Mouse (Mus musculus) liver, embryonic 14.5 days (tissue): ENCODE measurements at regions not wholly inside any gene's neighbourhood (a gene's known extent, or its start where the extent isn't known, plus 50 kb on each side); places are given as distances from the start of the nearest gene placed in this dataset.
A peak's percentile ranks its signal among the peaks of the same experiment; 100 is the strongest.

ENCODE experiments used
- ATAC-seq: fragments of 200-750 bp; cut with Nextera tagmentation; 2 replicates; pipeline ENCODE4 v1.8.0; 2017; ENCODE audit warnings: moderate number of reproducible peaks, mild to moderate bottlenecking, moderate library complexity; ENCODE audit not compliant: insufficient read depth
- DNase-seq, 3 experiments: peaks; one replicate each; pipeline ENCODE4 v3.0.0-alpha.2; 2012 to 2013; ENCODE audit warnings: low read depth in 3 of 3, low spot score in 3 of 3
- H3K27ac ChIP-seq: fragments of 300-500 bp; sonication (generic); 2 replicates; pipeline ENCODE4 v1.5.1; 2014; ENCODE audit warnings: moderate library complexity, mild to moderate bottlenecking, control low read depth, inconsistent platforms
- H3K27me3 ChIP-seq: fragments of 300-500 bp; sonication (generic); 2 replicates; pipeline ENCODE4 v1.6.1; 2014; ENCODE audit warnings: mild to moderate bottlenecking, low read length, moderate library complexity; ENCODE audit not compliant: control insufficient read depth, insufficient read depth
- H3K36me3 ChIP-seq: fragments of 300-500 bp; sonication (generic); replicated peaks from 2 replicates; pipeline ENCODE4 v1.6.1; 2014; ENCODE audit warnings: low read depth; ENCODE audit not compliant: control insufficient read depth, insufficient read depth
- H3K4me1 ChIP-seq, 2 experiments: fragments of 200-500 bp in 1 of 2; fragments of 300-500 bp in 1 of 2; sonication (generic) in 1 of 2; replicated peaks; 2 replicates each; pipeline ENCODE4 v1.6.1; 2012 to 2014; ENCODE audit warnings: antibody characterized with exemption in 1 of 2, inconsistent platforms in 1 of 2, low read length in 1 of 2; ENCODE audit not compliant: control insufficient read depth in 2 of 2, insufficient read depth in 2 of 2
- H3K4me2 ChIP-seq: fragments of 300-500 bp; sonication (generic); 2 replicates; pipeline ENCODE4 v1.6.1; 2014; ENCODE audit warnings: low read depth, mild to moderate bottlenecking, control low read depth, moderate library complexity
- H3K4me3 ChIP-seq, 2 experiments: fragments of 200-500 bp in 1 of 2; fragments of 300-500 bp in 1 of 2; sonication (generic) in 1 of 2; 2 replicates each; pipeline ENCODE4 v1.5.1; 2012 to 2014; ENCODE audit warnings: low read depth in 2 of 2, low read length in 2 of 2, mild to moderate bottlenecking in 2 of 2, control low read depth in 1 of 2, inconsistent platforms in 1 of 2, moderate library complexity in 1 of 2; ENCODE audit not compliant: insufficient read depth in 1 of 2
- H3K9ac ChIP-seq: fragments of 300-500 bp; sonication (generic); replicated peaks from 2 replicates; pipeline ENCODE4 v1.6.1; 2014; ENCODE audit warnings: mild to moderate bottlenecking, control low read depth, moderate library complexity
- H3K9me3 ChIP-seq: fragments of 300-500 bp; sonication (generic); 2 replicates; pipeline ENCODE4 v1.6.1; 2016; ENCODE audit warnings: low read length, mixed read lengths; ENCODE audit not compliant: control insufficient read depth
- CTCF ChIP-seq: IDR thresholded peaks from 2 replicates; pipeline ENCODE4 v1.5.1; 2016; ENCODE audit warnings: antibody characterized with exemption, low read depth, control low read depth
- EP300 ChIP-seq: IDR thresholded peaks from 2 replicates; pipeline ENCODE4 v1.6.1; 2016; ENCODE audit warnings: antibody characterized with exemption, low read depth
- WGBS: fragments of 180-500 bp; shearing (Covaris S2); extraction: QIAGEN DNeasy Blood & Tissue Kit; methylation state at CpG from one replicate; pipeline ENCODE4 v1.1.7; 2014; ENCODE audit not compliant: insufficient replicate concordance; 5-methylcytosine and 5-hydroxymethylcytosine counted together

DNA sequence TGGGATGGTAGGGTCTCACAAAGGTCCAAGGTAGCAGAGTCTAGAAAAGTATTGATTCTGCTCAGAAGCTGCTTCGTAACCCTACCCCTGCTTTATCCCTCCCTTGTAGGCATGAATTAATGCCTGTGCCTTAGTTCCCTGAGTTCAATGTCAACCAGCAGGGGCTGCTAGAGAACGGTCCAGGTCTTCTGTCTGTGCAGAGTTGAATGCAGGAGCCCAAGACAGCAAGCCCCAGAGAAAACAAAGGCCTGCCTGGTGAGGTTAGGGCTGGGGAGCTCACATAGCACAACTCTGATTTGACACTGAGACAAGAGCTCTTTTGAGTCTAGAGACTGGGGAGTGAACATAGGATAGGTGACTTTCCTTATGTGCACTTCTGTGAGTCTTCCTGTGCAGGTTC, 56.6 kb downstream of the Olig3 start:
- H3K27me3 ChIP-seq, result no peaks in the 10 kb centered on the region
- ATAC-seq, result no peak
- H3K27ac ChIP-seq, result no peak overlapping the region
- no peak for DNase-seq
- H3K9ac ChIP-seq, result no peak overlapping the region
- no peak overlapping the region for H3K4me2 ChIP-seq
- WGBS, result 36% methylated on average over 2 of the region's 2 CpGs
- no peak overlapping the region for H3K4me3 ChIP-seq
- H3K9me3 ChIP-seq, result no peaks in the 10 kb centered on the region
- H3K36me3 ChIP-seq, result no peaks in the 10 kb centered on the region
- TF ChIP-seq EP300, result no peak
- peak; percentile 37 for TF ChIP-seq CTCF
- H3K4me1 ChIP-seq, result no peaks in the 10 kb centered on the region

DNA sequence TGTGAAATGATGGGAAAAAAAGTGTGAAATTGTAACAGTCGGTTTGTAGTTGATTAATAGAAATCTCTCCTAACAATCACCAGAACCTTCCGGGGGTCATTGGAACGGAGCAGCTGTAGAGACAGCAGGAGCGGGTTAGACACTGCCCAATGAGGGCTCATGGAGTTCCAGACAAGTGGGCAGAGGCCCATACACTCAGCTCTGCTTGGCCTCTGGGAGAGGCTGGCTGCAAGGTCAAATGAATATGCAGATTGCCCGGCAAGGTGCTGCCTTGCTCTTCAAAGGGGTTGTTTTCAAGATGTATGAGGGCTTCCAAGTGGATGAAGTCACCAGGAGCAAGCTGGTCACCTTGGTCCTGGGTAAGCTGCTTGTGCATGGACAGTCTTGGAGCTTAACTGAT, 57.6 kb downstream of the Olig3 start:
- Histone ChIP-seq H3K4me2 (no peak overlapping the region), H3K9ac (no peak overlapping the region), H3K9me3 (no peaks in the 10 kb centered on the region), H3K36me3 (no peaks in the 10 kb centered on the region), H3K4me1 (no peaks in the 10 kb centered on the region), H3K27me3 (no peaks in the 10 kb centered on the region), H3K27ac (no peak overlapping the region), H3K4me3 (no peak overlapping the region)
- ATAC-seq (no peak), DNase-seq (no peak)
- 49% methylated on average over 5 of the region's 5 CpGs for WGBS
- TF ChIP-seq EP300 (no peak), CTCF (no peak)

DNA sequence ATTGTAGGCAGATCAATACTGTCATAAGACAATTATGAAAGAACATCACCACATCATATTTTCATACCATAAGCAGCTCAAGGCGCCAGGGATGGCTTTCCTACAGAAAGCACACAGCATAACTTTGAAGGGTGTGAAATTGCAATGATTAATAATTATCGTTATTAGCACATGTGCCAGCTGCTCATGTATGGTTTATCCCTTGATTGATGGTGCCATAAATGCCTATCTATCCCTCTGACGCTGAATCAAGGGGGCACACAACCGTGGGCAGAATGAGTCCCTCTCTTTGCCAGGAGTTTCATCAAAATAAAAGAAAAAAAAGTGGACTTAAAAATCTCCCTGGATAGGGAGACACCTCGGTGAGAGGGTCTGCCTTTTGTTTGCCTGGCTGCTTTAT, 58.5 kb downstream of the Olig3 start:
- Histone ChIP-seq H3K4me2 (no peak overlapping the region), H3K36me3 (no peaks in the 10 kb centered on the region), H3K27me3 (no peaks in the 10 kb centered on the region), H3K9me3 (no peaks in the 10 kb centered on the region), H3K4me1 (no peaks in the 10 kb centered on the region), H3K4me3 (no peak overlapping the region), H3K9ac (no peak overlapping the region), H3K27ac (no peak overlapping the region)
- DNase-seq (no peak), ATAC-seq (no peak)
- no peak for TF ChIP-seq CTCF
- TF ChIP-seq EP300, result no peak
- WGBS, result 35% methylated on average over 5 of the region's 5 CpGs

DNA sequence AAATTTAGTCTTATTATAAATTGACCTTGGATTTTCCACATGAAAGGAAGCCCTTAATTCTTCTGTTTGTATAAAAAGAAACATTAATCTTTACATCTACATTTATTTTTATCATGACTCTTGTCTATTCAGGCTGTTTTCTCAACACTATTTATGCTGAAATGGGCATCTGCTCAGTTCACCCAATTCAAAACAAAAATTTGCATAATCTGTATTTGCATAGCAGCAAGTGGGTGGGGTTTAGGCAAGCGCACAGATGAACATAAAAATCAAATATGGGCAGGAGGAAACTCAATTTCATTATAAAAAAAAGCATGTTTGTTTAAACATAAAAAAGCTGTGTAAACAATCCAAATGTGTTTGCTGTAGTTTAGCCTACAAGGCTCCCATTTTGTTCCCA, 67.7 kb downstream of the Olig3 start:
- WGBS, result 53% methylated on average over 1 of the region's 1 CpGs

DNA sequence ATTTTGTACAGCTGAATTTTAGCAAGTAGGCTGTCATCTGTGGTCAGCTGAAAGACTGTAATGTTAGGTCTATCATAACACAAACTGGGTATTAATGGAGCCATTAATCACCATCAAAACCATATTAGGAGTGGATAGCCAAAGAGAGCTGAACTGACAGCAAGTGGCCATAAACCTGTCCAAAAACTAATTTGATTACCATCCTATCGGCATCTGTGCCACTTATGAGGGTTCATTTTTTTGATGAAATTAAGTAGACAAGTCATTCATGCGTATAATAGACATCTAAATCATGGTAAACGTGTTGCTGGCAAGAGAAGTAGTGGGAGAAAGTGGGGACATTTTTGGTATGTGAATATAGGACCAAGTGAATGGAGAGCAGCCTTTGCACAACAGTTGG, 68.6 kb downstream of the Olig3 start:
- 52% methylated on average over 3 of the region's 3 CpGs for WGBS
- H3K9ac ChIP-seq, result no peak overlapping the region
- no peaks in the 10 kb centered on the region for H3K36me3 ChIP-seq
- H3K27ac ChIP-seq, result no peak overlapping the region
- no peak overlapping the region for H3K4me2 ChIP-seq
- no peaks in the 10 kb centered on the region for H3K4me1 ChIP-seq
- no peaks in the 10 kb centered on the region for H3K27me3 ChIP-seq
- no peak overlapping the region for H3K4me3 ChIP-seq
- H3K9me3 ChIP-seq, result no peaks in the 10 kb centered on the region
- no peak for DNase-seq
- no peak for ATAC-seq
- TF ChIP-seq EP300 (no peak), CTCF (no peak)

More for the DNA sequence above, 67.7 kb downstream of the Olig3 start:
- no peak for DNase-seq
- no peak overlapping the region for H3K4me2 ChIP-seq
- TF ChIP-seq EP300, result no peak
- TF ChIP-seq CTCF, result no peak
- no peaks in the 10 kb centered on the region for H3K4me1 ChIP-seq
- H3K9me3 ChIP-seq, result no peaks in the 10 kb centered on the region
- no peak overlapping the region for H3K27ac ChIP-seq
- H3K27me3 ChIP-seq, result no peaks in the 10 kb centered on the region
- no peak overlapping the region for H3K9ac ChIP-seq
- no peak for ATAC-seq
- H3K4me3 ChIP-seq, result no peak overlapping the region
- H3K36me3 ChIP-seq, result no peaks in the 10 kb centered on the region
